Mouse (Mus musculus) ovary, postnatal 10 days (tissue): ENCODE measurements around the gene Fes.
"Not testable (repeated sequence)": the region's sequence is repeated elsewhere in the genome, so short reads cannot be mapped to it uniquely, and the experiment has no call there.

Experiments
- DNase-seq: peaks from one replicate; pipeline ENCODE4 v3.0.0; 2022; ENCODE audit warnings: low spot score

Fes gene

DNA sequence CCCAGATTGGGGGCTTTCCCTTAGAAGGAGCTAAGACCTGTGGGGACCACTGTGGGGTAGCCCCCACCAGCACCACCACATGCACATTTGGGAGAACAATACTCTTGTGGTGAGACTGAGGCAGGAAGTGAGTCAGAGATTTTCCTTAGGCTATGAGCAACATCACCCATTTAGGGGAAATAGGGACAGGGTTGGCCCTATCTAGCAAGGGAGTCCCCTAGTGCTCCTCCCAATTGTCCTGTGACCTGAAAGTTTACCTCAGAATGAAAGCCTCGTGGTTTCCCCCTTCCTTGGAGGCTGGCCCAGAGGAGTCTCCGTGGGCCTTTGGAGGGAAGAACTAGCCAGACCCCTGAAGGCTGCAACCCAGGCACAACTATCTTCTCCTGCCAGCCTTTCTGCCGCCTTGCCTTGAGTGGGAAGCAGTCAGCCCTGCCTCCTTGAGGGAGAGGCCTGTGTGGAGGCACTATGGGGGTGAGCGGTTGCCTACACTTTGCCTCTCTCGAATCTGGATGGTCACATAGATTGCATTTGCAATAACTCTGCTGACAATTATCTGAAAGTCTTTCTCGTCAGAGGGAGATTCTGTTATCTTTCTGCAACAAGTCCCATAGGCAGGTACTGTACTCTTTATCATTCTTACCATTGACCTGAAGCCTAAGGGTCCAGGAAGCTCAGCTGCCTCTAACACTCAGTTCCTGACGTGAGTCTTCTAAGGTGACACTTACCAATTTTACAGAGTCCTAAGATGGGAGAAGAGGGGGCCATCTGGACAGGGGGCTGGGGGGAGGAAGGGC is 16.6 kb upstream of the Fes start:
- DNase-seq: no peak

DNA sequence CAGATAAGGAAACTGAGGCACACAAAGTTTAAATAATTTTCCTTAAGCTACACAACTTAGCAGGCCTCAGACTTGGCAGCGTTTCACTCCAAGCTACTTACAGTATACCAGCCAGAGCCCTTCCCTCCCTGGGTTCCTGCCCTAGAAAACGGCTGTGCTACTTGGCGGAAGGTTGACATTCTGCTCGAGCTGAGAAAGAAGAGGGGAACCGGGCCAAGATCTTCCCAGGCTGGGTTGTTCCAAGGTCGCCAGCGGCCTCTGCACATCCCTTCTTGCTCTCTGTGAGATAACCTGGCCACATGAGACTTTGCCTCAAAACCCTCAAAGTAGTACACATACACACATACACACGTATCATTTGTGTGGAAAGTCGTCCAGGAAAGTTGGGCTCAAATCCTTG is 15.8 kb upstream of the Fes start:
- peak; percentile 30 for DNase-seq

DNA sequence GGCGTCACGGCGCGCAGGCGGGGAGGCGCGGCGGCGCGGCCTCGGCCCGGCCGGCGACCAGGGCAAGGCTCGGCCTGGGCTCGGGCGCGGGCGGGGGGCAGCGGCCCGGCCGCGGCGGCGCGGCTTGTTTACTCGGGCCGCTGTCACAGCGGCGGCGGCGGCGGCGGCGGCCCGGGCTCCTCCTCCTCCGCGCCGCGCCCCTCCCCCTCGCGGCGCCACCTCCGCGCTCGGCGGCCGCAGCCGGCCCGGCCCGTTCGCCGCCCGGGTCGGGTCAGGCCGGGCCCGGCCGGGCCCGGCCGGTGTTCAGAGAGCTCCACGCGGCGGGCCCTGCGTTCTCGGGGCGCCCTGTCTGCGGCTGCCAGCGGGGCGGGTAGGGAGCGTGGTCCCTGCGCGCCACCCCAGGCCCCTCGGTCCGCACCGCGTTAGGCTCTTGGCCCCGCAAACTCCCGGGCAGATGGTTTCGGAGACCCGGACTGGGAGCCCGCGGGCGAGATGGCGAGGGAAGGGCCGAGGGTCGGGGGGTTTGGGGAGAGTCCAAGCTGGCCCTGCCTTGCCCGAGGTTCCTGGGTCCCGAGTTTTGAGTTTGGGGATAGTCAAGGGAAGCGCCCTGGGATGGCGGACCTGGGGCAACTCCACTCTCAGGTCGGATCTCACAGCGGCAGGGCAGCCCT is 15.0 kb upstream of the Fes start:
- peak; percentile 43 for DNase-seq

DNA sequence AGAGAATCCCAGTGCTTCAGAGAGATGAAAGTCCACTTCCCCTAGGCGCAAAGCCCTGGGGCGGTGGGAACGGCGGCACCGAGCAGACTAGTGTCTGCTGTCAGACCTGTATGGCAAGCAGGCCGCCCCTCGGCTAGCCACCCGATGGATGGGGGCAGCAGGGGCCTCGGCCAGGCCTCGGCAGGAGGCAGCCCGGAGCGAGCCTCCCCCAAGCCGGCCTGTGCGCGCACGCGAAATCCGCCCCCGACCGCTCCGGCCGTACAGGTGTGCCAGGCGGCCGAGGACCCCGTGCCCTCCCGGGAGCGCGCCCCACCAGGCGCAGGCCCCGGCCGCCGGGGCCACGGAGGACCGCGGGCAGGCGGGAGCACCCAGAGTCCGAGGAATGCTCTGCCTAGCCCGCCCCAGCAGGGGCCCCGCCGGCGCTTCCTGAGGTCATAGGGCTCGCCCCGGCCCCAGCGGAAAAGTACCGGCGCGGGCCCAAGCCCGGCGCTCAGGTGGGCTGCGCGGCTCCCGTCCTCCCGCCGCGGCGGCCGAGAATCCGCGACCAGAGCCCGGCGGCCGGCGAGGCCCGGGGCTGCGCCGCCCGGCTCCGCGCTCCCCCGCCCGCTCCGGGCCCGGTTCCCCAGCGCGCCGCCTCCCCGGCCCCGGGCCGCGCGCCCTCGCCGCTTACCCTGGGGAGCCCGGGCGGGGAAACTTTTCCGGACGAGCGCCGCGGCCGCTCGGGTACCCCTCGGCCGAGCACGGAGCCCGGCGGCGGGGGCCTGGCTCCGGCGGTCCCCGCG is 14.3 kb upstream of the Fes start:
- peak; percentile 31 for DNase-seq

DNA sequence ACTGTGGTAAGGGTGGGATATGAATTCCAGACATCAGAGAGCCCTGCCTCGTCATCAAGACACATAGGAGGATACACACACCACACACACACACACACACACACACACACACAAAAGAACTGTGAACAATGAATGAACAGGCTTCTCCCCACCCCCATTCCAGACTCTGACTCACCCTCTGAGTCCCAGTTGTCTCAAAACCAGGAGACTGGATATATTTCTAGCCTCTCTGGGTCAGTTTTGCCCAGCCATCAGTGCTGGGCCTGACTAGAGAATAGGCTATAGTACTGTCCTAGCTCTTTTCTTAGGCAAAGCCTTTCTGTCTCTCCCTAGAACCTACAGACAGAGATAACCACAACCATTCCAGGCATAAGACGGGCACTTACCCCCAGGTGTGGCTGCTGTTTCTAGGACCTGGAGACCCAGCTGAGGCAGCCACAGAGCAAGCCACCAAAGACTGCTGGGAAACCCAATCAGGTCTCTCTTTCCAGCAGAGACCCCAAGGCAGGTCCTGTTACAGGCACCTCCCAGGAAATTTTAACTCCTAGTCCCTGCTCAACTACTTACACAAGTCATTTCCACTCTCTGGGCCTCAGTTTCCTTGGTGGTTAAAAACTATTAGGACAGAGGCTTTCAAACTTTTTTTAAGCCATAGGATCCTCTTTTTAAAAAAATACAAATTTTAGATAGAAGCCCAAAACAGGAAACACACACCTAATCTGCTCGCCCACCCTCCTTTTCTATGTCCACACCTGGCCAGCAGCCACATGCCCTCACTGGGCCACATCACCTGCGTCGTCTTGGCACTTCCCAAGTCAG is 13.5 kb upstream of the Fes start:
- no peak for DNase-seq

- no peak for DNase-seq
Observed at GRCm38 (mm10) chr7:80400571-80400970, 12.8 kb upstream of the Fes start.

GRCm38 (mm10) chr7:80400099-80400498 is 12.4 kb upstream of the Fes start:
- DNase-seq: no peak

DNA sequence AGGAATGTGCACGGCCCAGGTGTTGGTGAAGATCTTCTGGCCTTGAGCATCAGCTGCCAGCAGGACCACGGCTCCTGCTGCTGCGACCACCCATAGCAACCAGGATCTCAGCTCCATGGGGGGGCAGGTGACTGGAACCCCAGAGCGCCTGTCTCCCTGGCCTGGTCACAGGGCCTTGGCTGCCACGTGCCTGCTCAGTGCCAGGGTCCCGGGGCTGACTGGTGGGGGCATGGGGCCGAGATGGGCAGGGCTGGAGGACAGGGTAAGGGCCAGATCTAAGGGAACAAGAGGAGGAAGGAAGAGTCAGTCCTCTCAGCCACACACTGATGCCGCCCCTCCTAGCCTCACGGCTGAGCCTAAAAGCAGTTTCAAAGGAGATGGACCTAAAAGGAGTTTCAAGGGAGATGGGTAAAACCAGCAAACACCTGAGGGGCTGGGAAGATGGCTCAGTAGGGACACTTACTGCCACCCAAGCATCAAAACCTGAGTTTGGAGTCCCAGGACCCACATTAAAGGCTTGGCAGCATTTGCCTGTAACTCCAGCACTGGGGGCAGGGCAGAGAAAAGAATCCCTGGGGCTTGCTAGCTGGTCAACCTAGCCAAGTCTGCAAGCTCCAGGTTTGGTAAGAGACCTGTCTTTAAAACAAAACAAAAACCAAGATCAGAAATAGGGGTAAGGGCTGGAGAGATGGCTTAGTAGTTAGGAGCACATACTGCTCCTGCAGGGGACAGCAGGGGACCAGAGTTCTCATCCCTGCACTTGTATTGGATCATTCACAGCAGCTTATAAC is 11.1 kb upstream of the Fes start:
- DNase-seq: no peak

- no peak for DNase-seq
Observed at GRCm38 (mm10) chr7:80397986-80398385, 10.2 kb upstream of the Fes start.

- not testable (repeated sequence) for DNase-seq
Observed at GRCm38 (mm10) chr7:80396427-80396826, 8.7 kb upstream of the Fes start.

DNA sequence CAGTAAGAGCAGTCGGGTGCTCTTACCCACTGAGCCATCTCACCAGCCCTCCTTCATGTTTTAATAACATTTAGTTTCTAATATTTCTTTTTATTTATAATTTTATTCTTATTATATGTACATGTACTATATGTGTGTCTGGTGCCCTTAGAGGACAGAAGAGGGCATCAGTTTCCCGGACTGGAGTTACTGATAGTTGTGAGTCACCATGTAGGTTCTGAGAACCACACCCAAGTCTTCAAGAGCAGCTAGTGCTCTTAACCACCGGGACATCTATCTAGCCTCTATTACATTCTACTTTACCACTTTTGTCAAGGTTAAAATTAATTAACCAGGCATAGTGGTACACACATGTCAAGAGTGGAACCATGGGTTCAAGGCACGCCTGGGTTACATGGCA is 6.9 kb upstream of the Fes start:
- no peak for DNase-seq

GRCm38 (mm10) chr7:80392119-80392518 is 4.4 kb upstream of the Fes start:
- DNase-seq: no peak

DNA sequence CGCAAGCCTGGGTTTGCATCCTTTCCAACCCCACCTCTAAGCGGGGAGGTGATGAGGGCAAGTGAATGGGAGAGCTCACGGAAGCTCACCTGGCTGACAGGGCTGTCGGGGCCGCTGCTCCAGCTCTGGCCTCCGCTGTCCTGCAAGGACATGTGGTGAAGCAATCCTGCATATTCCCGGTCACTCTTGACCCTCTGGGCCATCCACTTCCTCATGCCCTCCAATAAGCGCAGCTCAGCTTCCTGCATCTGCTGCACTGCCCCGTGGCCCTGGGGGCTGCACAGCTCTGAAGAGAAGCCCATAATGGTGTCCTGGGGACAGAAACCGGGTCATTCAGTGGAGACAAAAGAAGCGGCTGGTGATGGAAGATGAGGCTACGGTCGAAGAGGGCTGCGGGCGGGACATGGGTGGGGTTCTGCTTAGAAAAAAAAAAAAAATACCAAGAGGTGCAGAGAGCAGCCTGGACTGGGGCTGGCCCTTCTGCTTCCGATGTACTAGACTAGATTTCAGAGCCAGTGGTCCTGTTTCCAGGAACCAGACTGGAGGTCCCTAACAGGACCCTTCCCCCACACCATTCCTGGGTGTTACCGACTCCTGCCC is 613 bp downstream of the Fes start:
- no peak for DNase-seq

DNA sequence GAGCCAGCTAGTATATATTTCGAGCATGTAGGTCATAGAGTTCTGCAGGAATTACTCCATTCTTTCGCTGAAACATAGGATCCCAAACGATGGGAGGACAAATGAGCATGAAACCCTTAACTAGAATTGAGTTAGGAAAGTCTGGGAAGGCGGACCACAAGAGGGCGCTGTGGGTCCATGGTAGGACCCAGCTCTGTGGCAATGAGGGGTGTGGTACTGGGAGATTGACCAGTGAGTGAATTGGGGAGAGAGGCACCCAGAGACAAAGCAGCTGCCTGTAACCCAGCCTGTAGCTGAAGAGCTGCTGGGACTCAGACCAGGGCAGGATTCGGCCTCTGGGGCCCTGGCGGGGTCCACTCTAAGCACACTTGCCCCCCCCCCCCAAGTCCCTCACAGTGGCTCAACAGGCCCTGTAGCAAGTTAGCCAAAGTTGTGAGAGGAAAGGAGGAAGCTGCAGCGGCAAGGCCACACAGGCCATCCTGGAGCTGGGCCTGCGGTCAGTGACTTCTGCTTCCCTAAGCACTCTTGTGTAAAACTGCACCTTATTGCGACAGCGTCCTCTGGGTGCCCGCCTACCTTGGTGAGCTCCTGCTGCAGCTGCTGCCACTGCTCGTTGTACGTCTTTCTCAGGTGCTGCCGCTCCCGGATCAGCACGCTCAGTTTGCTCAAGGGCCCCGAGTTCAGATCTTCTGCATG is 1.4 kb downstream of the Fes start:
- peak; percentile 90 for DNase-seq

DNA sequence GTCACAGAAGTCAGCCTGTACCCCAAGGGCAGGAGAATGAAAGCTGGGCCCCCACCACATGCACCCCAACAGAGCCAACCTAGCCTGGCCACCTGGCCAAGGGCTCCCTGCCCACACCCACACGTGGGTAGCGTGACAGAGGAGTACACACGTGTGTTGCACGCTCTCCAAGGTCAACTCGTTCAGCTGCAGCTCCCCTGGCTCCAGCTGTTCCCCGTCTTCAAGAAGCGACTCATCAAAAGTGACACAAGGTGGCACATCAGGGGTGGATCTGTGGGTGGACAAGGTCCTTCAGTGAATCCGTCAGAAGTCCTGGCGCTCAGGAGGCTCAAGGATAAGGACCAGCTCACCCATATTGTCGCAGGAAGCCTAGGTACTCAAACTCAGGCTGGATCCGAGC is 4.8 kb downstream of the Fes start:
- no peak for DNase-seq

- DNase-seq: no peak
Observed at GRCm38 (mm10) chr7:80379531-80379930, 8.2 kb downstream of the Fes start.

GRCm38 (mm10) chr7:80377471-80377870 is 10.3 kb downstream of the Fes start:
- no peak for DNase-seq

- no peak for DNase-seq
Observed at GRCm38 (mm10) chr7:80376192-80376591, 11.6 kb downstream of the Fes start.

- DNase-seq: no peak
Observed at GRCm38 (mm10) chr7:80375376-80376039, 12.2 kb downstream of the Fes start.

DNA sequence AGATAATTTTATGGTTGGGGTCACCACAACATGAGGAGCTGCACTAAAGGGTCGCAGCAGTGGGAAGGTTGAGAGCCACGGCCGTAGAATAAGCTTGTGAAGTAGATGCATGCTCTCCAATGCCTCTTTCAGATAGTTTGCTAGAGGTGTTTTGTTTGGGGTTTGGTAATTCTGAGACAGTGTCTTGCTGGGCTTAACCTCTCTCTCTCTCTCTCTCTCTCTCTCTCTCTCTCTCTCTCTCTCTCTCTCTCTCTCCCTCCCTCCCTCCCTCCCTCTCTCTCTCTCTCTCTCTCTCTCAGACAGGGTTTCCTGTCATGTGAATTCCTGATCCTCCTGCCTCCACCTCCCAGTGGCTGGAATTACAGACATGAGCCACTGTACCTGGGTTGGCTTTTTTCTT is 13.0 kb downstream of the Fes start:
- no peak for DNase-seq
